Mouse (Mus musculus): ENCODE results near the gene Klrg2. TPM values are rescaled to one million over a fixed set of nuclear protein-coding genes. Genes with fewer than 3 reads are reported as not detected.
"Not testable (repeated sequence)": the region's sequence is repeated elsewhere in the genome, so short reads cannot be mapped to it uniquely, and the experiment has no call there.

Gene Klrg2
- 0.07 and 0.08 TPM in 2 replicates for polyA plus RNA-seq (2015; fragmentation: Nextera tagmentation; extraction: Ambion mirVana)

- H3K36me3 ChIP-seq, result no peaks in the 10 kb centered on the region
- peaks cover 96% of the 10 kb centered on the region for H3K27me3 ChIP-seq (replicated peaks)
- peak; percentile 48; the same call in 1 of the 2 replicates for ATAC-seq (ENCODE audit: extremely low read depth, insufficient number of reproducible peaks, low FRiP score, low TSS enrichment)
- H3K9me3 ChIP-seq, result no peaks in the 10 kb centered on the region
- WGBS, result 2% methylated on average over 60 of the region's 60 CpGs
- H3K4me3 ChIP-seq, result peak within 1 kb of the TSS; percentile 62
- H3K27ac ChIP-seq (replicated peaks), result no peak within 1 kb of the TSS
- H3K9ac ChIP-seq, result peak within 1 kb of the TSS; percentile 76
- peak within 1 kb of the TSS; percentile 96 for H3K4me2 ChIP-seq
- peaks cover 23% of the 10 kb centered on the region for H3K4me1 ChIP-seq
Observed at GRCm38 (mm10) chr6:38636852-38637618, at the start of gene Klrg2. TSS of gene Klrg2 (minus strand) at chr6:38637242.

- H3K27me3 ChIP-seq (replicated peaks), result peaks cover 7% of the 10 kb centered on the region; the same call in 1 of the 2 replicates
- no peaks in the 10 kb centered on the region for H3K4me1 ChIP-seq
- H3K27ac ChIP-seq (replicated peaks), result no peak overlapping the region
- H3K4me2 ChIP-seq, result no peak overlapping the region
- H3K4me3 ChIP-seq, result no peak overlapping the region
- peaks cover 11% of the 10 kb centered on the region for H3K36me3 ChIP-seq
- 50% methylated on average over 2 of the region's 2 CpGs for WGBS
- H3K9me3 ChIP-seq, result no peaks in the 10 kb centered on the region
- no peak overlapping the region for H3K9ac ChIP-seq
- no peak for ATAC-seq (ENCODE audit: extremely low read depth, insufficient number of reproducible peaks, low FRiP score, low TSS enrichment)
Observed at GRCm38 (mm10) chr6:38682532-38682931, 45.5 kb upstream of the Klrg2 start.

DNA sequence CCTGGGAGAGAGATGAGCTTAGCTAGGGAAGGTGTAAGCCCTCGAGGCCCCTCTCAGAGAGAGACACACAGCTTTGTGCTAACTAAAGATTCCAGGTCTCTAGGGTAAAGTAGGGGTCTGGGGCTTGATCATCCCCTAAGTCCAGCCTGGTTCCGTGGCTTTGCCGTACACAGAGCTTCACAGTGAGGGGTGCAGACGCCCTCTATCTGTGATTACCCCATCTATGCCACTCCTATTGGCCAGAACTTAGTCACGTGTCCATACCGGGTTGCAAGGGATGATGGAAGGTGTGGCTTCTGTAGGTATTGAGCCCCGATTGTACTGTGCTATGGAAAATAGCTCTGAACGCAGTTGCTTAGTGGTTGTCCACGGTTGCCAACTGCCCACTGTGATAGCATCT is 40.6 kb upstream of the Klrg2 start:
- 73% methylated on average over 9 of the region's 9 CpGs for WGBS
- Histone ChIP-seq H3K9ac (no peak overlapping the region), H3K36me3 (no peaks in the 10 kb centered on the region), H3K9me3 (no peaks in the 10 kb centered on the region), H3K4me2 (no peak overlapping the region), H3K27ac (replicated peaks) (no peak overlapping the region), H3K4me1 (peaks cover 11% of the 10 kb centered on the region), H3K27me3 (replicated peaks) (peaks cover 14% of the 10 kb centered on the region), H3K4me3 (no peak overlapping the region)
- ATAC-seq (ENCODE audit: extremely low read depth, insufficient number of reproducible peaks, low FRiP score, low TSS enrichment), result no peak

GRCm38 (mm10) chr6:38676723-38677122 is 39.7 kb upstream of the Klrg2 start:
- H3K4me2 ChIP-seq, result peak overlapping the region; percentile 57
- no peaks in the 10 kb centered on the region for H3K36me3 ChIP-seq
- peaks cover 14% of the 10 kb centered on the region for H3K27me3 ChIP-seq (replicated peaks)
- no peak for ATAC-seq (ENCODE audit: extremely low read depth, insufficient number of reproducible peaks, low FRiP score, low TSS enrichment)
- 61% methylated on average over 14 of the region's 14 CpGs for WGBS
- H3K4me1 ChIP-seq, result peaks cover 11% of the 10 kb centered on the region
- no peaks in the 10 kb centered on the region for H3K9me3 ChIP-seq
- H3K4me3 ChIP-seq, result peak overlapping the region; percentile 16; the same call in 1 of the 2 replicates
- H3K9ac ChIP-seq, result no peak overlapping the region; the same call in 1 of the 2 replicates
- no peak overlapping the region for H3K27ac ChIP-seq (replicated peaks)

DNA sequence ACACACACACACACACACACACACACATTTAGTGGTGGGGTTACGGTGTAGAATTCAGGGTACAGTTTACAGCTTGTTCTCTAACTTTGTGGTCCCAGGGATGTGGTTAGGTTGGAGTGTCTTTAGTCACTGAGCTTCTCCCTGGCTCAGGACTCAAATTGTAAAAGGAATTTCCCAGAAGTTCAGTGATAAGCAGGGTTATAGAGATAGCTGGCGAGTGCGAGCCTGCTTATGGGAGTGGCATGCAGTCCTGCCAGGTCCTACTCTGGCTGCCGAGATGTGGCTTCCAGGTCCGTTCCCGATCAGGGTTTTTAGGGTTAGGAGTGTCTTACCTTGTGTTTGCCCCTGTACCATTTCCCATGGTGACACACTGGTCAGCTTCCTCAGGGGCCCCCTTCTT is 39.2 kb upstream of the Klrg2 start:
- Histone ChIP-seq H3K4me2 (peak overlapping the region; percentile 57), H3K36me3 (no peaks in the 10 kb centered on the region), H3K4me1 (peaks cover 11% of the 10 kb centered on the region), H3K27ac (replicated peaks) (no peak overlapping the region), H3K9me3 (no peaks in the 10 kb centered on the region), H3K27me3 (replicated peaks) (peaks cover 14% of the 10 kb centered on the region), H3K9ac (no peak overlapping the region; the same call in 1 of the 2 replicates), H3K4me3 (peak overlapping the region; percentile 16; the same call in 1 of the 2 replicates)
- WGBS, result 36% methylated on average over 6 of the region's 6 CpGs
- no peak for ATAC-seq (ENCODE audit: extremely low read depth, insufficient number of reproducible peaks, low FRiP score, low TSS enrichment)

DNA sequence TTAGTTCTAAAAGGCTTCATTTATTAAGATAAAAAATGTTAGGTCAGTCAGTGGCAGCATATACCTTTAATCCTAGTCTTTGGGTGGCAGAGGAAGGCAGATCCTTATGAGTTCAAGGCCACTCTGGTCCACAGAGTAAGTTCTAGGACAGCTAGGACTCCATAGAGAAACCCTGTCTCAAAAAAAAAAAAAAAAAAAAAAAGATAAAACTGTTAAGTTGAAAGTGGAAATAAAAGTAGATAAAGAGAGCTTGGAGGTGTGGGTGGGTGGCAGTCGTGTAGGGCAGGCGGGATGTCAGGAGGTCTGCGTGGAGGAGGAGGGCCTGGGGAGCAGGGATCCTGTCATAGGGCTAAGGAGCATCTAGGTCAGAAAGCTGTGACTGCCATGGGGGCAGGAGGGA is 35.0 kb upstream of the Klrg2 start:
- WGBS, result 80% methylated on average over 3 of the region's 3 CpGs
- H3K9me3 ChIP-seq, result no peaks in the 10 kb centered on the region
- no peak overlapping the region for H3K9ac ChIP-seq
- peaks cover 15% of the 10 kb centered on the region for H3K27me3 ChIP-seq (replicated peaks)
- H3K36me3 ChIP-seq, result no peaks in the 10 kb centered on the region
- H3K4me2 ChIP-seq, result no peak overlapping the region
- no peak overlapping the region for H3K4me3 ChIP-seq
- ATAC-seq (ENCODE audit: extremely low read depth, insufficient number of reproducible peaks, low FRiP score, low TSS enrichment), result no peak
- H3K27ac ChIP-seq (replicated peaks), result no peak overlapping the region
- peaks cover 11% of the 10 kb centered on the region for H3K4me1 ChIP-seq

DNA sequence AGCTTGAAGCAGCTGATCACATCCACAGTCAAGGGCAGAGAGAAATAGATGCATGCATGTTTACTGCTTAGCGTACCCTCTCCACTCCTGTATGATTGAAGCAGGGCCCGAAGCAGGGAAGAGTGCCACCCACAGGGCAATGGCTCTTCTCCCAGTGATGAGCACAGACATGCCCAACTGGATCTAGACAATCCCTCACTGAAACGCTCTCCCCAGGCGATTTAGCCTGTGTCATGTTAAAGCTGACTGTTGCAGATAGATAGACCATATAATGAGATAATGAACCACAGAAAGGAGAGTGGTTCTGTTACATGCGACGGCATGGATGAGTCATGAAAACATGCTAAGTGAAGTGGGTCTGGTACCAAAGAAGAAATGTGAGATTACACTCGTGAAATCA is 34.2 kb upstream of the Klrg2 start:
- no peaks in the 10 kb centered on the region for H3K36me3 ChIP-seq
- H3K9me3 ChIP-seq, result no peaks in the 10 kb centered on the region
- no peak for ATAC-seq (ENCODE audit: extremely low read depth, insufficient number of reproducible peaks, low FRiP score, low TSS enrichment)
- no peak overlapping the region for H3K4me2 ChIP-seq
- peaks cover 5% of the 10 kb centered on the region for H3K4me1 ChIP-seq
- H3K9ac ChIP-seq, result no peak overlapping the region
- WGBS, result 78% methylated on average over 7 of the region's 7 CpGs
- H3K4me3 ChIP-seq, result no peak overlapping the region
- H3K27me3 ChIP-seq (replicated peaks), result peaks cover 20% of the 10 kb centered on the region
- no peak overlapping the region for H3K27ac ChIP-seq (replicated peaks)

- H3K4me3 ChIP-seq; ATAC-seq (ENCODE audit: extremely low read depth, insufficient number of reproducible peaks, low FRiP score, low TSS enrichment); H3K36me3 ChIP-seq; H3K4me1 ChIP-seq; H3K9ac ChIP-seq; H3K27ac ChIP-seq (replicated peaks); H3K4me2 ChIP-seq; H3K9me3 ChIP-seq: not testable (repeated sequence)
- 68% methylated on average over 1 of the region's 1 CpGs for WGBS
- peaks cover 27% of the 10 kb centered on the region for H3K27me3 ChIP-seq (replicated peaks)
Observed at GRCm38 (mm10) chr6:38670488-38670887, 33.4 kb upstream of the Klrg2 start.

- H3K4me3 ChIP-seq, result no peak overlapping the region
- no peak overlapping the region for H3K4me2 ChIP-seq
- ATAC-seq (ENCODE audit: extremely low read depth, insufficient number of reproducible peaks, low FRiP score, low TSS enrichment), result no peak
- H3K9ac ChIP-seq, result no peak overlapping the region
- H3K4me1 ChIP-seq, result peaks cover 6% of the 10 kb centered on the region; the same call in 1 of the 2 replicates
- 67% methylated on average over 6 of the region's 6 CpGs for WGBS
- no peaks in the 10 kb centered on the region for H3K36me3 ChIP-seq
- no peak overlapping the region for H3K27ac ChIP-seq (replicated peaks)
- no peaks in the 10 kb centered on the region for H3K9me3 ChIP-seq
- H3K27me3 ChIP-seq (replicated peaks), result peaks cover 36% of the 10 kb centered on the region
Observed at GRCm38 (mm10) chr6:38669580-38669979, 32.5 kb upstream of the Klrg2 start.

GRCm38 (mm10) chr6:38662714-38663615 is 25.9 kb upstream of the Klrg2 start, which contains the start of gene Clec2l:
TSS of gene Clec2l (plus strand) at chr6:38663069.
- Histone ChIP-seq H3K27ac (replicated peaks) (no peak within 1 kb of the TSS), H3K4me2 (peak within 1 kb of the TSS; percentile 96), H3K4me3 (peak within 1 kb of the TSS; percentile 69), H3K36me3 (no peaks in the 10 kb centered on the region), H3K27me3 (replicated peaks) (peaks cover 77% of the 10 kb centered on the region), H3K9me3 (no peaks in the 10 kb centered on the region), H3K9ac (peak within 1 kb of the TSS; percentile 84), H3K4me1 (peaks cover 13% of the 10 kb centered on the region)
- no peak for ATAC-seq (ENCODE audit: extremely low read depth, insufficient number of reproducible peaks, low FRiP score, low TSS enrichment)
- WGBS, result under 1% methylated on average over 69 of the region's 84 CpGs

DNA sequence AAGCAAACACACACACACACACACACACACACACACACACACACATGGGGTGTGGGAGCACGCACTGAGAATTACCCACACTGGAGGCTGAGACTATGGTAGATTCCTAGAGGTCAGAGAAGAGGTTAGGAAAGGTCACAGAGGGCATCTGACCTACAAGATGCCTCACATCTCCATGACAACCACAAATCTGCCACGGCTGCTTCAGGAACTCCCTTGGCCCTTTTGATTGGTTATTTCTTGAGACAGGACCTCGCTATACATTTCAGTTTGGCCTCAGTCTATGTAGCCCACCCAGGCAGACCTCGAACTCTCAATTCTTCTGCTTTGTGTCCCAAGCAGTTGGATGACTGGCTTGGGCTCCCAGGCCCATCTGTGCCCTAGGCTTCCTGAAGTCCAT is 24.6 kb upstream of the Klrg2 start:
- no peak overlapping the region for H3K27ac ChIP-seq (replicated peaks)
- H3K9ac ChIP-seq, result no peak overlapping the region
- H3K36me3 ChIP-seq, result no peaks in the 10 kb centered on the region
- no peaks in the 10 kb centered on the region for H3K9me3 ChIP-seq
- H3K4me1 ChIP-seq, result peaks cover 13% of the 10 kb centered on the region
- no peak for ATAC-seq (ENCODE audit: extremely low read depth, insufficient number of reproducible peaks, low FRiP score, low TSS enrichment)
- 79% methylated on average over 4 of the region's 4 CpGs for whole genome bisulfite sequencing
- H3K4me2 ChIP-seq, result no peak overlapping the region
- H3K27me3 ChIP-seq (replicated peaks), result peaks cover 69% of the 10 kb centered on the region
- no peak overlapping the region for H3K4me3 ChIP-seq

All from heart, embryonic 13.5 days (tissue).